Mouse (Mus musculus) heart, postnatal 0 days (tissue): ENCODE results near the gene Snx30.

Experiments used
- CTCF ChIP-seq: IDR thresholded peaks from 2 replicates; pipeline ENCODE4 v1.5.1; 2016; ENCODE audit warnings: antibody characterized with exemption, control low read depth, low read depth
- EP300 ChIP-seq: IDR thresholded peaks from 2 replicates; pipeline ENCODE4 v1.6.1; 2016; ENCODE audit warnings: antibody characterized with exemption, low read depth

DNA sequence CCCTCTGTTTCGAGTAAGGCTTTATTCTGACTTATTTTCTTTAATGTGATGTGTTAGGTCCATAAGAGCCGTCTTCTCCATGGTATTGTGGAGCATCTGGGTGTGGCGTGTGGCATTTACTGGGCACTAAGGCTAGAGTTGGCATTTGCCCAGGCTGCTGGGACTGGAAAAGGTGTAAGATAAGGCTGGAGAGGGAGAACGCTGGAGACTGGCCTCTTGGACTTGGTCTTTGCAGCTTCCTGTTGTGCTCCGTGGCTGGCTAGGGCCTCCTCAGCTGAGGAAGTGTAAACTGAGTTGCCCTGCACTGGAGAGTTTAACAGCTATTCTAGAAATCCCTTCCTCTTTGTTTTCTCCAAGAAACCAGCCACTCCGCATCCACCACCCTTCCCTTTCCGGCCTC, 32.0 kb downstream of the Snx30 start:
- TF ChIP-seq EP300: no peak
- no peak for TF ChIP-seq CTCF
